Mouse (Mus musculus): ENCODE data around the gene Tbca. TPM values are rescaled to one million over a fixed set of nuclear protein-coding genes. Genes with fewer than 3 reads are reported as not detected.

Tbca gene
- polyA plus RNA-seq, 1 experiment = 2.6 TPM

GRCm38 (mm10) chr13:94843236-94843635 is 54.5 kb downstream of the Tbca start:
- no peak for DNase-seq (ENCODE audit: low read depth in 1 of 2, low spot score in 2 of 2)
- WGBS = 92% methylated on average over 5 of the region's 5 CpGs
- peaks cover 2% of the 10 kb centered on the region; the same call in 1 of the 2 replicates for H3K4me1 ChIP-seq (ENCODE audit: control insufficient read depth, insufficient read depth, insufficient read length)
- no peak overlapping the region for H3K27ac ChIP-seq (ENCODE audit: insufficient read depth, low read length)
- TF ChIP-seq CTCF (IDR thresholded peaks at IDR 0.05; ENCODE audit: extremely low read depth, insufficient read depth, insufficient read length, insufficient replicate concordance) (no peak), POLR2A (IDR thresholded peaks at IDR 0.05; ENCODE audit: low read depth, low read length) (no peak)
- H3K4me3 ChIP-seq (ENCODE audit: extremely low read depth, insufficient read depth, insufficient read length) = no peak overlapping the region
- peaks cover 9% of the 10 kb centered on the region for H3K36me3 ChIP-seq (ENCODE audit: control insufficient read depth, insufficient read depth, low read length)
- H3K27me3 ChIP-seq (ENCODE audit: control insufficient read depth, insufficient read depth, low read length) = no peaks in the 10 kb centered on the region

GRCm38 (mm10) chr13:94847870-94848269 is 59.2 kb downstream of the Tbca start:
- TF ChIP-seq POLR2A (IDR thresholded peaks at IDR 0.05; ENCODE audit: low read depth, low read length) (no peak), CTCF (IDR thresholded peaks at IDR 0.05; ENCODE audit: extremely low read depth, insufficient read depth, insufficient read length, insufficient replicate concordance) (no peak)
- Histone ChIP-seq H3K4me3 (ENCODE audit: extremely low read depth, insufficient read depth, insufficient read length) (no peak overlapping the region), H3K36me3 (ENCODE audit: control insufficient read depth, insufficient read depth, low read length) (no peaks in the 10 kb centered on the region), H3K27me3 (ENCODE audit: control insufficient read depth, insufficient read depth, low read length) (no peaks in the 10 kb centered on the region), H3K4me1 (ENCODE audit: control insufficient read depth, insufficient read depth, insufficient read length) (no peaks in the 10 kb centered on the region), H3K27ac (ENCODE audit: insufficient read depth, low read length) (no peak overlapping the region)
- WGBS = 84% methylated on average over 7 of the region's 7 CpGs
- DNase-seq (ENCODE audit: low read depth in 1 of 2, low spot score in 2 of 2) = no peak

GRCm38 (mm10) chr13:94849351-94849750 is 60.6 kb downstream of the Tbca start:
- 52% methylated on average over 13 of the region's 13 CpGs for WGBS
- TF ChIP-seq CTCF (IDR thresholded peaks at IDR 0.05; ENCODE audit: extremely low read depth, insufficient read depth, insufficient read length, insufficient replicate concordance) = no peak
- no peak for TF ChIP-seq POLR2A (IDR thresholded peaks at IDR 0.05; ENCODE audit: low read depth, low read length)
- no peak for DNase-seq (ENCODE audit: low read depth in 1 of 2, low spot score in 2 of 2)

GRCm38 (mm10) chr13:94858016-94858575 is 69.4 kb downstream of the Tbca start:
- Histone ChIP-seq H3K36me3 (ENCODE audit: control insufficient read depth, insufficient read depth, low read length) (no peaks in the 10 kb centered on the region), H3K4me3 (ENCODE audit: extremely low read depth, insufficient read depth, insufficient read length) (no peak overlapping the region), H3K27me3 (ENCODE audit: control insufficient read depth, insufficient read depth, low read length) (no peaks in the 10 kb centered on the region), H3K4me1 (ENCODE audit: control insufficient read depth, insufficient read depth, insufficient read length) (no peaks in the 10 kb centered on the region), H3K27ac (ENCODE audit: insufficient read depth, low read length) (no peak overlapping the region)
- TF ChIP-seq POLR2A (IDR thresholded peaks at IDR 0.05; ENCODE audit: low read depth, low read length) (no peak), CTCF (IDR thresholded peaks at IDR 0.05; ENCODE audit: extremely low read depth, insufficient read depth, insufficient read length, insufficient replicate concordance) (no peak)
- DNase-seq (ENCODE audit: low read depth in 1 of 2, low spot score in 2 of 2) = no peak
- WGBS = 80% methylated on average over 8 of the region's 8 CpGs

More at GRCm38 (mm10) chr13:94849351-94849750, 60.6 kb downstream of the Tbca start:
- H3K27ac ChIP-seq (ENCODE audit: insufficient read depth, low read length) = no peak overlapping the region
- no peaks in the 10 kb centered on the region for H3K27me3 ChIP-seq (ENCODE audit: control insufficient read depth, insufficient read depth, low read length)
- no peaks in the 10 kb centered on the region for H3K36me3 ChIP-seq (ENCODE audit: control insufficient read depth, insufficient read depth, low read length)
- H3K4me3 ChIP-seq (ENCODE audit: extremely low read depth, insufficient read depth, insufficient read length) = no peak overlapping the region
- H3K4me1 ChIP-seq (ENCODE audit: control insufficient read depth, insufficient read depth, insufficient read length) = no peaks in the 10 kb centered on the region

GRCm38 (mm10) chr13:94859256-94859655 is 70.5 kb downstream of the Tbca start:
- Histone ChIP-seq H3K27ac (ENCODE audit: insufficient read depth, low read length) (no peak overlapping the region), H3K36me3 (ENCODE audit: control insufficient read depth, insufficient read depth, low read length) (no peaks in the 10 kb centered on the region), H3K4me1 (ENCODE audit: control insufficient read depth, insufficient read depth, insufficient read length) (no peaks in the 10 kb centered on the region), H3K27me3 (ENCODE audit: control insufficient read depth, insufficient read depth, low read length) (no peaks in the 10 kb centered on the region), H3K4me3 (ENCODE audit: extremely low read depth, insufficient read depth, insufficient read length) (no peak overlapping the region)
- TF ChIP-seq POLR2A (IDR thresholded peaks at IDR 0.05; ENCODE audit: low read depth, low read length) (no peak), CTCF (IDR thresholded peaks at IDR 0.05; ENCODE audit: extremely low read depth, insufficient read depth, insufficient read length, insufficient replicate concordance) (no peak)
- no peak for DNase-seq (ENCODE audit: low read depth in 1 of 2, low spot score in 2 of 2)
- WGBS = 82% methylated on average over 8 of the region's 8 CpGs

- Histone ChIP-seq H3K36me3 (ENCODE audit: control insufficient read depth, insufficient read depth, low read length) (no peaks in the 10 kb centered on the region), H3K4me1 (ENCODE audit: control insufficient read depth, insufficient read depth, insufficient read length) (no peaks in the 10 kb centered on the region), H3K4me3 (ENCODE audit: extremely low read depth, insufficient read depth, insufficient read length) (no peak overlapping the region), H3K27me3 (ENCODE audit: control insufficient read depth, insufficient read depth, low read length) (peaks cover 3% of the 10 kb centered on the region), H3K27ac (ENCODE audit: insufficient read depth, low read length) (no peak overlapping the region)
- 43% methylated on average over 5 of the region's 5 CpGs for WGBS
- DNase-seq (ENCODE audit: low read depth in 1 of 2, low spot score in 2 of 2) = no peak
- TF ChIP-seq POLR2A (IDR thresholded peaks at IDR 0.05; ENCODE audit: low read depth, low read length) = no peak
- no peak for TF ChIP-seq CTCF (IDR thresholded peaks at IDR 0.05; ENCODE audit: extremely low read depth, insufficient read depth, insufficient read length, insufficient replicate concordance)
These were observed 74.0 kb downstream of the Tbca start for GRCm38 (mm10) chr13:94862491-94863230.

GRCm38 (mm10) chr13:94866906-94867305 is 78.2 kb downstream of the Tbca start:
- Histone ChIP-seq H3K4me1 (ENCODE audit: control insufficient read depth, insufficient read depth, insufficient read length) (peaks cover 2% of the 10 kb centered on the region; the same call in 1 of the 2 replicates), H3K27me3 (ENCODE audit: control insufficient read depth, insufficient read depth, low read length) (peaks cover 20% of the 10 kb centered on the region), H3K36me3 (ENCODE audit: control insufficient read depth, insufficient read depth, low read length) (no peaks in the 10 kb centered on the region), H3K27ac (ENCODE audit: insufficient read depth, low read length) (no peak overlapping the region), H3K4me3 (ENCODE audit: extremely low read depth, insufficient read depth, insufficient read length) (no peak overlapping the region)
- TF ChIP-seq POLR2A (IDR thresholded peaks at IDR 0.05; ENCODE audit: low read depth, low read length) (no peak), CTCF (IDR thresholded peaks at IDR 0.05; ENCODE audit: extremely low read depth, insufficient read depth, insufficient read length, insufficient replicate concordance) (no peak)
- no peak for DNase-seq (ENCODE audit: low read depth in 1 of 2, low spot score in 2 of 2)
- 50% methylated on average over 2 of the region's 2 CpGs for WGBS

Data from spleen, adult 2 months (tissue).